Mouse (Mus musculus) testis, adult 2 months (tissue): ENCODE data around the gene Catsperd. TPM values are rescaled to one million over a fixed set of nuclear protein-coding genes. Genes with fewer than 3 reads are reported as not detected.
A peak's percentile ranks its signal among the peaks of the same experiment; 100 is the strongest.

Experiments
- H3K27ac ChIP-seq: fragments of 200-500 bp; 2 replicates; pipeline ENCODE4 v1.5.1; 2012; ENCODE audit warnings: low read depth, low read length; ENCODE audit not compliant: control insufficient read depth, insufficient read depth
- H3K27me3 ChIP-seq: fragments of 200-500 bp; 2 replicates; pipeline ENCODE4 v1.6.1; 2012; ENCODE audit warnings: mild to moderate bottlenecking, low read length, moderate library complexity; ENCODE audit not compliant: control insufficient read depth, insufficient read depth
- H3K36me3 ChIP-seq: fragments of 200-500 bp; 2 replicates; pipeline ENCODE4 v1.6.1; 2012; ENCODE audit warnings: mild to moderate bottlenecking, low read length; ENCODE audit not compliant: control insufficient read depth, insufficient read depth
- H3K4me1 ChIP-seq: fragments of 200-500 bp; 2 replicates; pipeline ENCODE4 v1.6.1; 2012; ENCODE audit warnings: low read length; ENCODE audit not compliant: control insufficient read depth, insufficient read depth
- H3K4me3 ChIP-seq: fragments of 200-500 bp; 2 replicates; pipeline ENCODE4 v1.5.1; 2012; ENCODE audit warnings: low read depth, mild to moderate bottlenecking, low read length, moderate library complexity, mixed read lengths; ENCODE audit not compliant: control insufficient read depth
- CTCF ChIP-seq: fragments of 200-500 bp; IDR thresholded peaks from 2 replicates; pipeline ENCODE4 v1.5.1; 2012; ENCODE audit warnings: low read depth, mild to moderate bottlenecking, inconsistent platforms, low read length, moderate library complexity; ENCODE audit not compliant: control insufficient read depth, insufficient read depth, insufficient replicate concordance
- POLR2A ChIP-seq: fragments of 200-500 bp; IDR thresholded peaks from 2 replicates; pipeline ENCODE4 v1.6.1; 2012; ENCODE audit warnings: low read depth, mild to moderate bottlenecking, inconsistent platforms, low read length, moderate library complexity; ENCODE audit not compliant: control insufficient read depth
- polyA plus RNA-seq: library from polyadenylated mRNA; depleted of rRNA; stranded (reverse); fragments of >200 nt; gene quantifications from 2 replicates; pipeline ENCODE4 v1.2.3, GENCODE M21; 2012

The Catsperd gene
- polyA plus RNA-seq, 1 experiment = 184 TPM

GRCm38 (mm10) chr17:56668384-56669144, 40.6 kb downstream of the Catsperd start:
- no peak overlapping the region for H3K27ac ChIP-seq
- TF ChIP-seq CTCF (peak; percentile 91), POLR2A (no peak; the same call in 1 of the 2 replicates)
- no peaks in the 10 kb centered on the region for H3K36me3 ChIP-seq
- H3K4me1 ChIP-seq = peaks cover 8% of the 10 kb centered on the region
- peak overlapping the region; percentile 80 for H3K4me3 ChIP-seq
- H3K27me3 ChIP-seq = no peaks in the 10 kb centered on the region

- H3K27me3 ChIP-seq = no peaks in the 10 kb centered on the region
- H3K4me3 ChIP-seq = no peak overlapping the region
- TF ChIP-seq POLR2A (no peak), CTCF (no peak)
- H3K27ac ChIP-seq = no peak overlapping the region
- no peaks in the 10 kb centered on the region for H3K36me3 ChIP-seq
- peaks cover 10% of the 10 kb centered on the region for H3K4me1 ChIP-seq
Observed at GRCm38 (mm10) chr17:56669766-56670165, 41.8 kb downstream of the Catsperd start.

GRCm38 (mm10) chr17:56672941-56673646, 45.2 kb downstream of the Catsperd start, which contains the start of gene Ranbp3:
Gene Ranbp3 (plus strand): TSS chr17:56673294.
- no peaks in the 10 kb centered on the region for H3K36me3 ChIP-seq
- TF ChIP-seq CTCF (no peak), POLR2A (peak; percentile 70)
- no peaks in the 10 kb centered on the region for H3K27me3 ChIP-seq
- peaks cover 10% of the 10 kb centered on the region for H3K4me1 ChIP-seq
- H3K27ac ChIP-seq = peak within 1 kb of the TSS; percentile 95
- H3K4me3 ChIP-seq = peak within 1 kb of the TSS; percentile 94

- peaks cover 5% of the 10 kb centered on the region for H3K4me1 ChIP-seq
- no peaks in the 10 kb centered on the region for H3K36me3 ChIP-seq
- TF ChIP-seq CTCF (0 out of 2 replicates have a peak, but pooled peaks have one; percentile 1), POLR2A (no peak)
- H3K4me3 ChIP-seq = peak overlapping the region; percentile 94
- no peaks in the 10 kb centered on the region for H3K27me3 ChIP-seq
- peak overlapping the region; percentile 92 for H3K27ac ChIP-seq
Observed at GRCm38 (mm10) chr17:56673647-56674416, 45.9 kb downstream of the Catsperd start.

GRCm38 (mm10) chr17:56681791-56682190, 53.8 kb downstream of the Catsperd start:
- Histone ChIP-seq H3K4me1 (no peaks in the 10 kb centered on the region), H3K27me3 (no peaks in the 10 kb centered on the region), H3K4me3 (peak overlapping the region; percentile 16; the same call in 1 of the 2 replicates), H3K27ac (no peak overlapping the region), H3K36me3 (no peaks in the 10 kb centered on the region; the same call in none of the 2 replicates)
- no peak for TF ChIP-seq CTCF
- no peak for TF ChIP-seq POLR2A

- H3K36me3 ChIP-seq = no peaks in the 10 kb centered on the region; the same call in none of the 2 replicates
- TF ChIP-seq CTCF (no peak), POLR2A (no peak)
Observed at GRCm38 (mm10) chr17:56682880-56683279, 54.9 kb downstream of the Catsperd start.

More at GRCm38 (mm10) chr17:56682880-56683279, 54.9 kb downstream of the Catsperd start:
- Histone ChIP-seq H3K4me3 (peak overlapping the region; percentile 16), H3K4me1 (no peaks in the 10 kb centered on the region), H3K27ac (no peak overlapping the region), H3K27me3 (no peaks in the 10 kb centered on the region)
